Mouse (Mus musculus): Measurements from ENCODE around the gene Rorb.
A peak's percentile ranks its signal among the peaks of the same experiment; 100 is the strongest.

Gene Rorb

DNA sequence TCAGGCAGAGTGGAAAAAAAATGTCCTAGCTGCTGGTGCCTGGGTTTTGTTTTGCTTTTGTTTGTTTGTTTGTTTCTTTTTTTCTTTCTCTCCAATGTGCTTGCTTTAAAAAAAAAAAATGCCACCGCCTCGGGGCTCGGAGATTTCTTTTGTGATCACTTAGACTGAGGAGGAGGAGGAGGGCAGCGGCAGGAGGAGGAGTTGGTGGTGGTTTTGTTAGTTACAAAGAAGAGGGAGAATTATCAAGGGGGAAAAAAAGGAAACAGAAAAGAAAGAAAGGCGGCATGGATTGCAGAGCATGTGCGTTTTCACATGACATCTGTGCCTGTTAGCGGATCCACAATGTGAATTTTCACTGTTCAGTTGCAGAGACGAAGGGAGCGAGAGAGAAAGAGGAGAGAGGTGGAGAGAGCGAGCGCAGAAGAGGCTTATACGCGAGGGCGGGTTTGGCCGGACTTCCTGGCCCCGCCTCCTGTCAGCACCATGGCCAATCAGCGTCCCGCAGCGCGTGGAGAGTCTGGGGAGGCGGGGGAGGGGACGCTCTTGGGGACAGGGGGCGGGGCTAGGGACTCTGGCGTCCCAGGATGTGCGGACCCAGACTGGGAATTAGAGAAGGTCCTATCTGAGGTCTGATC, at the start of gene Rorb:
Rorb (minus strand) TSS at position 404 of the 635 bp plus-strand sequence.
- DNase-seq: peak; percentile 39

DNA sequence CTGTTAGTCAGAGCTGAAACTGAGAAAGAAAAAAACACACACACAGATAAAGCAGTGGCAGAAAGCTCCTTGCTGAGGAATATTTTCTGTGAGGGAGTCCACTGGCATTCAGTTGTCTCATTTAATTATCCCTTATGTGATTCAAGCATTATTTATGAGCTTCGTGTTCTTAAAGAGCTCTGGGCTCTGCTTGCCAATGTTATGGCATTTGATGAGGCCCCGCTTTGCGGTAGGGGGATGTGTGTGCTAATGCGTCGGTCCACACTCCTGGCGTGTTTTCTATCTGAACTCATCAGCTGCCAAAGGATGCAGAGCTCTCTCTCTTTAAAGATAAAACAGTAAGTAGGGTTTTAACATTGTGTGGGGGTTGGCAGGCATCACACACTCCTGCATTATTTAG, 37.9 kb upstream of the Rorb start:
- no peak for DNase-seq

- DNase-seq: no peak
Measured at GRCm38 (mm10) chr19:19144447-19144846, 33.5 kb upstream of the Rorb start.

- DNase-seq: no peak
Measured at GRCm38 (mm10) chr19:19136856-19137255, 25.9 kb upstream of the Rorb start.

GRCm38 (mm10) chr19:19135838-19136237, 24.8 kb upstream of the Rorb start:
- DNase-seq: no peak

DNA sequence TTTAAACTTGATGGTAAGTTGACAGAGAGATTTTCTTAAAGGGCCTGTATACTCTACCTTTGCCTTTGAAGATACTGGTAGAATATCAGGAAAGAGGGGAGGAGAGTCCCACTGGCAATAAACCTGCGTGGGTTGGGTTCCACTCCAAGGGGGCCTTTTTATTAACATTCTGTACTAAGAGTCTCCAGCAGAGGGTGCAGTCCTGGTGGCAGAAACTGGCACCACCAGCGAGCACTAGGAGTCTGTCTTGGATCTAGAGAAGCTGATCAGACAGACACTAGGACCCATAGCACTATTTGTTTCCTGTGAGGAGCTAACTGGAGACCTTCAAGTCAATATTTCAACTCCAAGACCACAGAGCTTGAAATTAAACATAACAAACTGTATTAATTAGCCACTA, 11.3 kb upstream of the Rorb start:
- no peak for DNase-seq

DNA sequence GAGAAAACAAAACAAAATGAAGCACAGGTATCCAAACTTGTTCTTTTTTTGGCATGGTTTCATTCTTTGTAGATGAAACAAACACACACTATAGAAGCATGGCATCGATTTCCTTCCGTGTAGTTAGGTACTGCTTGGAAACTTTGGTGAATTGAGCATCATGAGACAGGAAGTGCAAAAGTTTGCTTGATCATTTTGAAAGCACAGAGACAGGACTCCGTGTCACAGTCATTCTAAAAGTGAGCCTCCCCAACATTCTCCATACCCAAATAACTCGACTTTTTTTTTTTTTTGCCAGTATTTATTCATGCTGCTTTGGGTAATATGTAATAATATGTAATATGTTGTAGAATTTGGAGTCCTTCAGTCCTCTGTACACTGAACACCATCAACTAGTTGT, 1.2 kb upstream of the Rorb start:
- no peak for DNase-seq

- no peak for DNase-seq
Measured at GRCm38 (mm10) chr19:19111428-19112170, 603 bp upstream of the Rorb start.

DNA sequence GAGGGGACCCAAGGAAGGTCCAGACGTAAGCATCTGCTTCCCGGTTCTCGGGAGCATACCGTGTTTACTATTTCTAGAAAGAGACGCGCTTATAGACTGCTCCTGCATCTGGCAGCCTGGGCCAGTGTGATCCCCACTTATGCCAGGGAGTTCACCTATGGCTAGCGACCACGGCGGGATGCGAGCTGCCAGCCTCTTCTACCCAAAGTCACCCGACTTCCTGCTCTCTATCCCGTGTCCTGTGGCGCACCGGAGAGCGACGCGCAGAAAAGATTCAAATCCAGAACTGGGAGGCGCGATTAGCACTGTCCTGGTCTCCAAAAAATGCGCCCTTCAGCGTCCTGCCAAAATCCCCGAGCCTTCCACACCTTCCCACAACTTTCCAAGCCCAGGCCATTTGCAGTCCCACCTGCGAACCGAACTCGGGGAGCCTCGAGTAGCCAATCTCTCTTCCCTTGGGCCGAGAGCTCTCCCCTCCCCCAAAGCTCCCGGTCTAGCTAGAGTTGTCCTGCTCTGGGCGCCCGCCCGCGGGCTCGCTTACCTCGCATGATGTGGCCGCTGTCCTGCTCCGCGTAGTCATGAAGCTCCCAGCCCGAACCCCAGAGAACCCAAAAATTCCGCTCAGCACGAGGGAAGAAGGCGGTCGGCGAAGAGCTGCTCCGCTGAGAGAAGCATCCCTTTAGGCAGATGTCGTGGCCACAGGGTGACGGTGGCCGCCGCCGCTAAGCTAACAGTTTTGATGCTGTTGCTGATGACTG, 806 bp downstream of the Rorb start:
- no peak for DNase-seq

GRCm38 (mm10) chr19:19108596-19109381, 2.2 kb downstream of the Rorb start:
- DNase-seq: no peak

DNA sequence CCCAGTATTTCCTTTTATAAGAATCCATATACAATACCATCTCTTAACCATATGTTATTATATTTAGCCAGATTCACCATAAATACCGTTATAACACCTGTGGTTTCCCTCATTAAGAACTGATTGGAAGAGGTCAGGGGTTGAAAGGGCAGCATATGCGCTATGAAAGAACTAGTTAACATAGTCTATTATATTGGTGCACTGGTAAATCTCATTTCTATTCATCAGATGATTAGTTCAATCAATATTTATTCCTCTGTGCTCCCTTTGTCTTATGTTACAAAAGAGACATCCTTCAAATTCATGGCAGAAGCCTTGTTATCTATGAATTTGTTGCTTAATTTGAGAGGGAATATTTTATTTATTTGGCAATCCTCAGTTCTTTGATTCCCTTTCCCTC, 6.4 kb downstream of the Rorb start:
- DNase-seq: no peak

- no peak for DNase-seq
Measured at GRCm38 (mm10) chr19:19097149-19097548, 13.8 kb downstream of the Rorb start.

DNA sequence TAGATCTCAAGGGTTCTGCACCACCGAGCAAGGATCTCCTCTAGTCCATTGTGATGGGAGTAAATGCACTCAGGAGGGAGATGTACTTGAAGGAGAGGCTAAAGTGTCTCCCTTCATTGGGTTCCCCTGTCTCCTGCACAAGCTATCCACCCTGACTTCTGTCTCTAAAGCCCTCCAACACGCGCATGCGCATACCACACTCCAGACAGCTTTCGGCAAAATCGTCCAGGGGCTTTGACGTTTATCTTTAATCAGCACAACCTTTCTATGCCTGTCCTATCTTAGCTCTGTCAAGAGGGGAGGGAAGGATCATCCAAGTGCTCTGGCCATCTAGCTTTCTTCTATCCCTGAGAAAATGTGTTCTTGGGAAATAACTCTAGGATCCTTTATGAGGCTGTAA, 21.6 kb downstream of the Rorb start:
- DNase-seq: no peak

- no peak for DNase-seq
Measured at GRCm38 (mm10) chr19:19077880-19078279, 33.1 kb downstream of the Rorb start.

DNA sequence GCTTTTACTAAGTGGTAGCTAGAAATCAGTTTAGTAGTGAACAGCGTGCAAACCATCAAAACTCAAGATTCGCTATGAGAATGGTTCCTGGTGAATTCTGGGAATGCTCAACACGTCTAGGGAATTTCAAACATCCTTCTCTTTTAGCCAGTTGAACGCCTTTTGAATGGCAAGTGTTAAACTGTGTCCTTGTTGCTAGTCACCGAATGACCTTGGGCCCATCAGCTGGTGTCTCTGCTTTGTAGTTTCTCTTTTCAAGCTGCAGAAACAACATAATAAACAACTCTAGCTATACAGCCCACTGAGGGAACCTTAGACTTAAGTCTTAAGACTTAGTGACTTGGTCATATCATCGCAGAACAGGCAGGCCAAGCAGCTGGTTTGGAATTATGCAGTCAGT, 36.2 kb downstream of the Rorb start:
- no peak for DNase-seq

GRCm38 (mm10) chr19:19058710-19059398, 52.1 kb downstream of the Rorb start:
- no peak for DNase-seq

DNA sequence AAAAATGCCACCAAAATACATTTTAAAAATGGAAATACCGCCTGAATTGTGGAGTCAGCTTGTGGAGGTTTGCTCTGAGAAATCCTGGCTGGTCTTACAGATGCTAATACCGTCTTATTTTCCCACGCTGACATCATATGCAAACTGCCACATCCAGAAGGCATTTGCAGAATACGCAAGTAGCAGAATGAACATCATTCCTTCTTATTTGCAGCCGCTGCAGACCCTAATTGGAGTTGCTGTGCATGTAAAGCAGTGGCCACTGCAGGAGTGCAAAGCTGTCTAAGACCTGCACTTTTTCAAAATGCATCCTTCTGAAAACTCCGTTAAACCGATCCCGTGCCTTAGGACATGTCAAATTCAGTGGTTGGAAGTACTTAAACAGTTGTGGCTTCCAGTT, 52.8 kb downstream of the Rorb start:
- DNase-seq: no peak

- DNase-seq: no peak
Measured at GRCm38 (mm10) chr19:19043138-19043537, 67.9 kb downstream of the Rorb start.

DNA sequence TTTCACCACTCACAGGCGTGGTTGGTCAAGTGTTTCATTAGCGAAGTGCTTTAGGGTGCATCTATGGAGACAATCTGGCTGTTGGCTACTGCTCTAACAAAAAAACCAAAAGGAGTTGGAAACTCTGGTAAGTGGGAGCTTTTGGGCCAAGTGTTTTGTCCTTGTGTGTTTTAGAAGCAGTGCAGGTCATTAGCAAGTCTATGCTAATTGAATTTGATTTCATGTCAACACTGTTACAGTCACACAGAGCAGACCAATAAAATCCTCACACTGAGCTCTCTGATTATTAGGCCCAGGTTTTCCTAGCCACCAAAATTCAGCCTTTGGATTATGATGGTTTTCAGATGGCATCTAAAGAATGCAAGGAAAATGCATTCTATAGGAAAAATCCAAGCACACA, 70.2 kb downstream of the Rorb start:
- DNase-seq: no peak

- no peak for DNase-seq
Measured at GRCm38 (mm10) chr19:19034482-19035315, 76.3 kb downstream of the Rorb start.

GRCm38 (mm10) chr19:19033974-19034373, 77.0 kb downstream of the Rorb start:
- no peak for DNase-seq

DNA sequence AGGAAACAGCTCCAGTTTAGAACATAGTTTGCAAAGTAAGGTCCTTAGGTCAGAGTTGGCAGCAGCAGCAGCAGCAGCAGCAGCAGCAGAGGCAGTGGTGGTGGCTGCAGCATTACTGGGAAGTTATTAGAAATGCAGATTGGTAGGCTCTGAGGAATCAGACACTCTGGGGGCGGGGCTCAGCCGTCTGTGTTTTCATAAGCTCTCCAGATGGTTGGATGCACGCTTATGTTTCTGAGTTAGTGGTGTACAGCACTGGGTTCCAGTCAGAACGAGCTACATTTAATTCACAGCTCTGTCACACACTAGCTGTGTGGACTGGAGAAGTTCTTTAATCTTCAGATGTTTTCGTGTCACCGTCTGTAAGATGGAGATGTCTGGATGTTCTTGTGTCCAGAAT, 105.9 kb downstream of the Rorb start:
- no peak for DNase-seq
